Mouse (Mus musculus) A20 (cell line): ENCODE measurements around the gene Tbc1d1.
A peak's percentile ranks its signal among the peaks of the same experiment; 100 is the strongest.

ENCODE experiments used
- DNase-seq: peaks from one replicate; pipeline ENCODE4 v3.0.0-alpha.2; 2011; ENCODE audit warnings: low read depth, low spot score

Gene Tbc1d1

GRCm38 (mm10) chr5:64206875-64207274 lies 50.8 kb downstream of the Tbc1d1 start:
- DNase-seq = no peak

- DNase-seq = no peak
Observed at GRCm38 (mm10) chr5:64207800-64208199, 51.7 kb downstream of the Tbc1d1 start.

- peak; percentile 40 for DNase-seq
Observed at GRCm38 (mm10) chr5:64210817-64211216, 54.7 kb downstream of the Tbc1d1 start.

- peak; percentile 64 for DNase-seq
Observed at GRCm38 (mm10) chr5:64211284-64211683, 55.2 kb downstream of the Tbc1d1 start.

- no peak for DNase-seq
Observed at GRCm38 (mm10) chr5:64212206-64212605, 56.1 kb downstream of the Tbc1d1 start.

GRCm38 (mm10) chr5:64212619-64213018 lies 56.5 kb downstream of the Tbc1d1 start:
- no peak for DNase-seq

GRCm38 (mm10) chr5:64215806-64216205 lies 59.7 kb downstream of the Tbc1d1 start:
- DNase-seq = no peak

GRCm38 (mm10) chr5:64216326-64216725 lies 60.2 kb downstream of the Tbc1d1 start:
- no peak for DNase-seq

- DNase-seq = no peak
Observed at GRCm38 (mm10) chr5:64217256-64217655, 61.2 kb downstream of the Tbc1d1 start.

GRCm38 (mm10) chr5:64217816-64218602 lies 61.9 kb downstream of the Tbc1d1 start:
- DNase-seq = peak; percentile 83

GRCm38 (mm10) chr5:64218603-64218999 lies 62.5 kb downstream of the Tbc1d1 start:
- DNase-seq = peak; percentile 58

GRCm38 (mm10) chr5:64220776-64221175 lies 64.7 kb downstream of the Tbc1d1 start:
- no peak for DNase-seq

- no peak for DNase-seq
Observed at GRCm38 (mm10) chr5:64224735-64225425, 68.8 kb downstream of the Tbc1d1 start.

GRCm38 (mm10) chr5:64228252-64228651 lies 72.1 kb downstream of the Tbc1d1 start:
- no peak for DNase-seq

GRCm38 (mm10) chr5:64229336-64229866 lies 73.3 kb downstream of the Tbc1d1 start:
- DNase-seq = peak; percentile 31

- DNase-seq = peak; percentile 96
Observed at GRCm38 (mm10) chr5:64230061-64230466, 74.0 kb downstream of the Tbc1d1 start.

GRCm38 (mm10) chr5:64230507-64231041 lies 74.5 kb downstream of the Tbc1d1 start:
- peak; percentile 67 for DNase-seq

GRCm38 (mm10) chr5:64232872-64233271 lies 76.8 kb downstream of the Tbc1d1 start:
- DNase-seq = peak; percentile 64

- no peak for DNase-seq
Observed at GRCm38 (mm10) chr5:64234269-64234985, 78.3 kb downstream of the Tbc1d1 start.

- DNase-seq = no peak
Observed at GRCm38 (mm10) chr5:64235250-64235649, 79.1 kb downstream of the Tbc1d1 start.

GRCm38 (mm10) chr5:64236561-64236960 lies 80.5 kb downstream of the Tbc1d1 start:
- no peak for DNase-seq

GRCm38 (mm10) chr5:64237263-64237662 lies 81.2 kb downstream of the Tbc1d1 start:
- DNase-seq = no peak
